11 mouse cellular contexts compared by ENCODE assay signal in genomic region chr17:86379405-86380137, GRCm38 (mm10).
DNase-seq lines count a peak whose midpoint lies in the region; ATAC-seq and TF ChIP-seq lines count a peak whose summit lies in the region.
"Had no signal": no experiment of that assay in that cellular context is flagged by ENCODE, and none has a peak within 500 bp of the region (broad histone marks: within the 10 kb centered on the region; RNA-seq: fewer than 3 reads in every experiment).

No protein-coding gene starts in this region.

- TF ChIP-seq CTCF in spleen, adult 2 months (IDR thresholded peaks at IDR 0.05; ENCODE audit: extremely low read depth, insufficient read depth, insufficient read length, insufficient replicate concordance): no peak
- no peak for TF ChIP-seq CTCF in hindbrain, postnatal 0 days (IDR thresholded peaks at IDR 0.05; ENCODE audit: low read depth)
- no peak for TF ChIP-seq CTCF in stomach, postnatal 0 days (IDR thresholded peaks at IDR 0.05; ENCODE audit: low read depth)

- H3K9me3 ChIP-seq in heart, embryonic 14.5 days (ENCODE audit: control insufficient read depth, low read length): no peaks in the 10 kb centered on the region
- H3K9me3 ChIP-seq in hindbrain, postnatal 0 days (ENCODE audit: low read length): no peaks in the 10 kb centered on the region
- no peaks in the 10 kb centered on the region for H3K9me3 ChIP-seq in stomach, postnatal 0 days (ENCODE audit: control insufficient read depth, low read length)
- H3K9me3 ChIP-seq: liver, embryonic 15.5 days had no signal

- H3K4me2 ChIP-seq in heart, embryonic 14.5 days (ENCODE audit: low read length): peak overlapping the region; percentile 18; the same call in 1 of the 2 replicates
- no peak overlapping the region for H3K4me2 ChIP-seq in hindbrain, postnatal 0 days (ENCODE audit: low read depth, low read length)
- H3K4me2 ChIP-seq in stomach, postnatal 0 days (replicated peaks; ENCODE audit: low read depth): no peak overlapping the region
- H3K4me2 ChIP-seq: liver, embryonic 15.5 days had no signal

- H3K4me1 ChIP-seq in heart, embryonic 14.5 days (ENCODE audit: control insufficient read depth in 2 of 2, insufficient read depth in 2 of 2, low read length in 2 of 2): peaks cover 27 to 29% of the 10 kb centered on the region in 2 experiments
- peaks cover 40% of the 10 kb centered on the region; the same call in 1 of the 2 replicates for H3K4me1 ChIP-seq in spleen, adult 2 months (ENCODE audit: control insufficient read depth, insufficient read depth, insufficient read length)
- H3K4me1 ChIP-seq in hindbrain, postnatal 0 days (ENCODE audit: insufficient read depth, low read length): no peaks in the 10 kb centered on the region
- H3K4me1 ChIP-seq in stomach, postnatal 0 days (replicated peaks; ENCODE audit: control insufficient read depth, insufficient read depth): no peaks in the 10 kb centered on the region

- H3K4me3 ChIP-seq in heart, embryonic 14.5 days (ENCODE audit: control insufficient read depth in 1 of 2, insufficient read depth in 1 of 2, low read depth in 1 of 2, low read length in 2 of 2): no peak overlapping the region
- no peak overlapping the region for H3K4me3 ChIP-seq in spleen, adult 2 months (ENCODE audit: extremely low read depth, insufficient read depth, insufficient read length)
- H3K4me3 ChIP-seq in hindbrain, postnatal 0 days (ENCODE audit: low read length): no peak overlapping the region
- H3K4me3 ChIP-seq in stomach, postnatal 0 days (ENCODE audit: low read depth, low read length): no peak overlapping the region
- H3K4me3 ChIP-seq: liver, embryonic 15.5 days had no signal

- TF ChIP-seq POLR2A in spleen, adult 2 months (IDR thresholded peaks at IDR 0.05; ENCODE audit: low read depth, low read length): no peak

- intact Hi-C loops in heart, postnatal 10 days (cut with DNase I): no loop called here

- no peak for DNase-seq in heart, postnatal 10 days
- no peak for DNase-seq in spleen, adult 2 months (ENCODE audit: low read depth in 1 of 2, low spot score in 2 of 2)
- DNase-seq in spleen, postnatal 4 days (ENCODE audit: low spot score in 2 of 2): no peak
- peak; percentile 45 for DNase-seq in hindbrain, postnatal 0 days (ENCODE audit: low spot score)
- no peak for DNase-seq in natural killer cell, adult 2 months (ENCODE audit: low spot score in 2 of 2)
- DNase-seq in stomach, postnatal 0 days (ENCODE audit: low spot score): no peak
- DNase-seq in ovary, postnatal 14 days (ENCODE audit: low spot score): no peak
- DNase-seq: cerebellum, adult 9-10 months had no signal

- no peaks in the 10 kb centered on the region for H3K36me3 ChIP-seq in heart, embryonic 14.5 days (ENCODE audit: control insufficient read depth, insufficient read depth, low read length)
- no peaks in the 10 kb centered on the region for H3K36me3 ChIP-seq in spleen, adult 2 months (ENCODE audit: control insufficient read depth, insufficient read depth, low read length)
- no peaks in the 10 kb centered on the region for H3K36me3 ChIP-seq in hindbrain, postnatal 0 days (ENCODE audit: insufficient read depth, low read length)
- no peaks in the 10 kb centered on the region for H3K36me3 ChIP-seq in stomach, postnatal 0 days (ENCODE audit: control insufficient read depth, insufficient read depth, low read length)
- H3K36me3 ChIP-seq: liver, embryonic 15.5 days had no signal

- TF ChIP-seq EP300 in stomach, postnatal 0 days (optimal IDR thresholded peaks at IDR 0.05): no peak

- 27% methylated on average over 17 of the region's 17 CpGs for WGBS in heart, embryonic 14.5 days
- 80% methylated on average over 17 of the region's 17 CpGs for WGBS in spleen, adult 2 months
- WGBS in hindbrain, postnatal 0 days: 20% methylated on average over 17 of the region's 17 CpGs
- 27% methylated on average over 17 of the region's 17 CpGs for WGBS in stomach, postnatal 0 days

- peak overlapping the region; percentile 21 for H3K9ac ChIP-seq in heart, embryonic 14.5 days (ENCODE audit: low read length)
- H3K9ac ChIP-seq in hindbrain, postnatal 0 days (replicated peaks; ENCODE audit: low read length): no peak overlapping the region
- H3K9ac ChIP-seq in stomach, postnatal 0 days (ENCODE audit: low read length): no peak overlapping the region
- H3K9ac ChIP-seq: liver, embryonic 15.5 days had no signal

- ATAC-seq in heart, embryonic 14.5 days (ENCODE audit: insufficient number of reproducible peaks, insufficient read depth, low FRiP score, low read depth): no peak
- ATAC-seq in hindbrain, postnatal 0 days: no peak
- no peak for ATAC-seq in stomach, postnatal 0 days (ENCODE audit: low FRiP score, low TSS enrichment)
- ATAC-seq: activated CD4-positive, CD25-positive, alpha-beta regulatory T cell, adult 4 months had no signal

- H3K27me3 ChIP-seq in heart, embryonic 14.5 days (ENCODE audit: control insufficient read depth, insufficient read depth, low read length): no peaks in the 10 kb centered on the region
- no peaks in the 10 kb centered on the region for H3K27me3 ChIP-seq in spleen, adult 2 months (ENCODE audit: control insufficient read depth, insufficient read depth, low read length)
- no peaks in the 10 kb centered on the region for H3K27me3 ChIP-seq in hindbrain, postnatal 0 days (ENCODE audit: insufficient read depth, low read length)
- H3K27me3 ChIP-seq in stomach, postnatal 0 days (ENCODE audit: control insufficient read depth, insufficient read depth, low read length): no peaks in the 10 kb centered on the region
- H3K27me3 ChIP-seq: liver, embryonic 15.5 days had no signal

- no peak overlapping the region for H3K27ac ChIP-seq in heart, embryonic 14.5 days (replicated peaks in 1 of 2; ENCODE audit: control insufficient read depth in 1 of 2, insufficient read depth in 1 of 2, low read depth in 2 of 2, low read length in 2 of 2)
- peak overlapping the region; percentile 72; the same call in 1 of the 2 replicates for H3K27ac ChIP-seq in spleen, adult 2 months (ENCODE audit: insufficient read depth, low read length)
- peak overlapping the region; percentile 56; the same call in 1 of the 2 replicates for H3K27ac ChIP-seq in hindbrain, postnatal 0 days
- H3K27ac ChIP-seq in stomach, postnatal 0 days (replicated peaks): no peak overlapping the region
- H3K27ac ChIP-seq: liver, embryonic 15.5 days had no signal

Comparison
In these comparisons a context has a peak if more than half of its experiments do, and no peak if none do; other contexts are left out.
1. H3K27ac ChIP-seq: peak in spleen, adult 2 months (single experiment) and hindbrain, postnatal 0 days (single experiment); none in heart, embryonic 14.5 days (0 of 2) and stomach, postnatal 0 days (single experiment).